Mouse (Mus musculus): ENCODE data around the gene Irak4. TPM values are rescaled to one million over a fixed set of nuclear protein-coding genes. Genes with fewer than 3 reads are reported as not detected.

Gene Irak4
- total RNA-seq (2021) = 1 to 10 TPM; 1.7 to 2.1 TPM

GRCm38 (mm10) chr15:94543409-94544051 is at the start of gene Irak4, which contains the start of gene Pus7l:
TSS of gene Irak4 (plus strand) at chr15:94543643.
TSS of gene Pus7l (minus strand) at chr15:94543547.
- intact Hi-C loops (cut with DNase I) = no loop called here
- DNase-seq (ENCODE audit: low spot score in 2 of 2) = peak; percentile 90 to 94

GRCm38 (mm10) chr15:94494445-94494844 is 49.0 kb upstream of the Irak4 start:
- intact Hi-C loops (cut with DNase I) = no loop called here

GRCm38 (mm10) chr15:94495936-94496335 is 47.5 kb upstream of the Irak4 start:
- intact Hi-C loops (cut with DNase I) = no loop called here
- DNase-seq (ENCODE audit: low spot score in 2 of 2) = no peak

More at GRCm38 (mm10) chr15:94494445-94494844, 49.0 kb upstream of the Irak4 start:
- DNase-seq (ENCODE audit: low spot score in 2 of 2) = no peak

- DNase-seq (ENCODE audit: low spot score in 2 of 2) = no peak
- intact Hi-C loops (cut with DNase I) = no loop called here
Observed at GRCm38 (mm10) chr15:94499260-94499659, 44.2 kb upstream of the Irak4 start.

- intact Hi-C loops (cut with DNase I) = no loop called here
- no peak for DNase-seq (ENCODE audit: low spot score in 2 of 2)
Observed at GRCm38 (mm10) chr15:94503451-94504215, 39.8 kb upstream of the Irak4 start.

- intact Hi-C loops (cut with DNase I) = no loop called here
Observed at GRCm38 (mm10) chr15:94517913-94518491, 25.4 kb upstream of the Irak4 start.

GRCm38 (mm10) chr15:94520205-94520900 is 23.1 kb upstream of the Irak4 start:
- intact Hi-C loops (cut with DNase I) = loop anchor here (1.0 kb wide), 2 partner anchors 178 to 255 kb away; no protein-coding TSS in a partner anchor
- DNase-seq (ENCODE audit: low spot score in 2 of 2) = peak; percentile 33 to 70

More at GRCm38 (mm10) chr15:94517913-94518491, 25.4 kb upstream of the Irak4 start:
- DNase-seq (ENCODE audit: low spot score in 2 of 2) = no peak

- intact Hi-C loops (cut with DNase I) = loop anchor here (1.0 kb wide), 2 partner anchors 179 to 256 kb away; no protein-coding TSS in a partner anchor
- DNase-seq (ENCODE audit: low spot score in 2 of 2) = no peak
Observed at GRCm38 (mm10) chr15:94520959-94521358, 22.5 kb upstream of the Irak4 start.

- DNase-seq (ENCODE audit: low spot score in 2 of 2) = no peak
- intact Hi-C loops (cut with DNase I) = no loop called here
Observed at GRCm38 (mm10) chr15:94523251-94523650, 20.2 kb upstream of the Irak4 start.

GRCm38 (mm10) chr15:94524956-94525355 is 18.5 kb upstream of the Irak4 start:
- no peak for DNase-seq (ENCODE audit: low spot score in 2 of 2)
- intact Hi-C loops (cut with DNase I) = no loop called here

GRCm38 (mm10) chr15:94530519-94530918 is 12.9 kb upstream of the Irak4 start:
- DNase-seq (ENCODE audit: low spot score in 2 of 2) = no peak
- intact Hi-C loops (cut with DNase I) = no loop called here

GRCm38 (mm10) chr15:94532306-94532705 is 11.1 kb upstream of the Irak4 start:
- intact Hi-C loops (cut with DNase I) = no loop called here
- no peak for DNase-seq (ENCODE audit: low spot score in 2 of 2)

GRCm38 (mm10) chr15:94532956-94533355 is 10.5 kb upstream of the Irak4 start:
- DNase-seq (ENCODE audit: low spot score in 2 of 2) = no peak
- intact Hi-C loops (cut with DNase I) = no loop called here

GRCm38 (mm10) chr15:94535521-94535920 is 7.9 kb upstream of the Irak4 start:
- DNase-seq (ENCODE audit: low spot score in 2 of 2) = no peak
- intact Hi-C loops (cut with DNase I) = no loop called here

GRCm38 (mm10) chr15:94539296-94539695 is 4.1 kb upstream of the Irak4 start:
- intact Hi-C loops (cut with DNase I) = no loop called here
- no peak for DNase-seq (ENCODE audit: low spot score in 2 of 2)

- intact Hi-C loops (cut with DNase I) = no loop called here
- DNase-seq (ENCODE audit: low spot score in 2 of 2) = no peak
Observed at GRCm38 (mm10) chr15:94542567-94543408, 655 bp upstream of the Irak4 start.

- DNase-seq (ENCODE audit: low spot score in 2 of 2) = no peak
- intact Hi-C loops (cut with DNase I) = no loop called here
Observed at GRCm38 (mm10) chr15:94544052-94544636, 701 bp downstream of the Irak4 start.

- intact Hi-C loops (cut with DNase I) = no loop called here
- DNase-seq (ENCODE audit: low spot score in 2 of 2) = no peak
Observed at GRCm38 (mm10) chr15:94544844-94545243, 1.4 kb downstream of the Irak4 start.

GRCm38 (mm10) chr15:94553536-94553935 is 10.1 kb downstream of the Irak4 start:
- DNase-seq (ENCODE audit: low spot score in 2 of 2) = no peak
- intact Hi-C loops (cut with DNase I) = no loop called here
